Mouse (Mus musculus): Measurements from ENCODE around the gene Bcl2. TPM values are rescaled to one million over a fixed set of nuclear protein-coding genes. Genes with fewer than 3 reads are reported as not detected.

The Bcl2 gene
- polyA plus RNA-seq, 1 experiment from 2014 or later = 8.1 TPM

- Histone ChIP-seq H3K4me3 (no peak overlapping the region), H3K27me3 (ENCODE audit: poor library complexity, severe bottlenecking) (peaks cover 5% of the 10 kb centered on the region), H3K27ac (no peak overlapping the region), H3K36me3 (replicated peaks) (no peaks in the 10 kb centered on the region), H3K9me3 (no peaks in the 10 kb centered on the region), H3K4me1 (peaks cover 22% of the 10 kb centered on the region)
- DNase-seq (ENCODE audit: extremely low spot score, low spot score) = no peak
- WGBS = 79% methylated on average over 6 of the region's 6 CpGs
Measured at GRCm38 (mm10) chr1:106707036-106707880, 6.8 kb downstream of the Bcl2 start.

GRCm38 (mm10) chr1:106703183-106703582 lies 10.9 kb downstream of the Bcl2 start:
- Histone ChIP-seq H3K27me3 (ENCODE audit: poor library complexity, severe bottlenecking) (no peaks in the 10 kb centered on the region), H3K36me3 (replicated peaks) (no peaks in the 10 kb centered on the region), H3K4me3 (no peak overlapping the region), H3K4me1 (peaks cover 24% of the 10 kb centered on the region), H3K27ac (no peak overlapping the region), H3K9me3 (no peaks in the 10 kb centered on the region)
- DNase-seq (ENCODE audit: extremely low spot score, low spot score) = no peak
- WGBS = 76% methylated on average over 3 of the region's 3 CpGs

GRCm38 (mm10) chr1:106702471-106703175 lies 11.5 kb downstream of the Bcl2 start:
- Histone ChIP-seq H3K4me3 (no peak overlapping the region), H3K36me3 (replicated peaks) (no peaks in the 10 kb centered on the region), H3K4me1 (peaks cover 25% of the 10 kb centered on the region), H3K27me3 (ENCODE audit: poor library complexity, severe bottlenecking) (no peaks in the 10 kb centered on the region), H3K27ac (no peak overlapping the region), H3K9me3 (no peaks in the 10 kb centered on the region)
- no peak for DNase-seq (ENCODE audit: extremely low spot score, low spot score)
- WGBS = 74% methylated on average over 4 of the region's 4 CpGs

GRCm38 (mm10) chr1:106700520-106701114 lies 13.5 kb downstream of the Bcl2 start:
- H3K4me3 ChIP-seq = no peak overlapping the region
- 92% methylated on average over 9 of the region's 9 CpGs for WGBS
- H3K27ac ChIP-seq = no peak overlapping the region
- no peak for DNase-seq (ENCODE audit: extremely low spot score, low spot score)
- no peaks in the 10 kb centered on the region for H3K27me3 ChIP-seq (ENCODE audit: poor library complexity, severe bottlenecking)
- H3K4me1 ChIP-seq = peaks cover 25% of the 10 kb centered on the region
- H3K9me3 ChIP-seq = no peaks in the 10 kb centered on the region
- H3K36me3 ChIP-seq (replicated peaks) = no peaks in the 10 kb centered on the region

GRCm38 (mm10) chr1:106696472-106696871 lies 17.6 kb downstream of the Bcl2 start:
- no peaks in the 10 kb centered on the region for H3K27me3 ChIP-seq (ENCODE audit: poor library complexity, severe bottlenecking)
- 76% methylated on average over 5 of the region's 5 CpGs for WGBS
- no peak for DNase-seq (ENCODE audit: extremely low spot score, low spot score)
- no peaks in the 10 kb centered on the region for H3K36me3 ChIP-seq (replicated peaks)
- no peak overlapping the region for H3K4me3 ChIP-seq
- peaks cover 13% of the 10 kb centered on the region; the same call in 1 of the 2 replicates for H3K4me1 ChIP-seq
- no peak overlapping the region for H3K27ac ChIP-seq
- no peaks in the 10 kb centered on the region for H3K9me3 ChIP-seq

GRCm38 (mm10) chr1:106695649-106696048 lies 18.4 kb downstream of the Bcl2 start:
- Histone ChIP-seq H3K27me3 (ENCODE audit: poor library complexity, severe bottlenecking) (no peaks in the 10 kb centered on the region), H3K27ac (no peak overlapping the region), H3K9me3 (no peaks in the 10 kb centered on the region), H3K36me3 (replicated peaks) (no peaks in the 10 kb centered on the region), H3K4me1 (peaks cover 10% of the 10 kb centered on the region; the same call in 1 of the 2 replicates), H3K4me3 (no peak overlapping the region)
- DNase-seq (ENCODE audit: extremely low spot score, low spot score) = no peak
- 90% methylated on average over 4 of the region's 4 CpGs for WGBS

- Histone ChIP-seq H3K9me3 (no peaks in the 10 kb centered on the region), H3K4me1 (peaks cover 10% of the 10 kb centered on the region; the same call in 1 of the 2 replicates), H3K27ac (no peak overlapping the region), H3K4me3 (no peak overlapping the region), H3K36me3 (replicated peaks) (no peaks in the 10 kb centered on the region), H3K27me3 (ENCODE audit: poor library complexity, severe bottlenecking) (no peaks in the 10 kb centered on the region)
- no peak for DNase-seq (ENCODE audit: extremely low spot score, low spot score)
- 92% methylated on average over 6 of the region's 6 CpGs for WGBS
Measured at GRCm38 (mm10) chr1:106694316-106694715, 19.8 kb downstream of the Bcl2 start.

GRCm38 (mm10) chr1:106692599-106692998 lies 21.5 kb downstream of the Bcl2 start:
- Histone ChIP-seq H3K4me1 (no peaks in the 10 kb centered on the region), H3K27me3 (ENCODE audit: poor library complexity, severe bottlenecking) (no peaks in the 10 kb centered on the region), H3K9me3 (no peaks in the 10 kb centered on the region), H3K27ac (no peak overlapping the region), H3K4me3 (no peak overlapping the region), H3K36me3 (replicated peaks) (no peaks in the 10 kb centered on the region)
- DNase-seq (ENCODE audit: extremely low spot score, low spot score) = no peak

- H3K27me3 ChIP-seq (ENCODE audit: poor library complexity, severe bottlenecking) = no peaks in the 10 kb centered on the region
- H3K27ac ChIP-seq = no peak overlapping the region
- 87% methylated on average over 6 of the region's 6 CpGs for WGBS
- H3K4me3 ChIP-seq = no peak overlapping the region
- no peaks in the 10 kb centered on the region for H3K36me3 ChIP-seq (replicated peaks)
- H3K4me1 ChIP-seq = no peaks in the 10 kb centered on the region
- no peak for DNase-seq (ENCODE audit: extremely low spot score, low spot score)
- no peaks in the 10 kb centered on the region for H3K9me3 ChIP-seq
Measured at GRCm38 (mm10) chr1:106690887-106691286, 23.2 kb downstream of the Bcl2 start.

- no peak overlapping the region for H3K27ac ChIP-seq
- no peaks in the 10 kb centered on the region for H3K36me3 ChIP-seq (replicated peaks)
- WGBS = 81% methylated on average over 5 of the region's 5 CpGs
- no peak overlapping the region for H3K4me3 ChIP-seq
- no peaks in the 10 kb centered on the region for H3K9me3 ChIP-seq
- no peaks in the 10 kb centered on the region for H3K27me3 ChIP-seq (ENCODE audit: poor library complexity, severe bottlenecking)
- H3K4me1 ChIP-seq = no peaks in the 10 kb centered on the region
- no peak for DNase-seq (ENCODE audit: extremely low spot score, low spot score)
Measured at GRCm38 (mm10) chr1:106688161-106688516, 25.9 kb downstream of the Bcl2 start.

- H3K36me3 ChIP-seq (replicated peaks) = no peaks in the 10 kb centered on the region
- H3K4me3 ChIP-seq = no peak overlapping the region
- H3K4me1 ChIP-seq = no peaks in the 10 kb centered on the region
- H3K27me3 ChIP-seq (ENCODE audit: poor library complexity, severe bottlenecking) = no peaks in the 10 kb centered on the region
- WGBS = 89% methylated on average over 18 of the region's 18 CpGs
- no peak for DNase-seq (ENCODE audit: extremely low spot score, low spot score)
- H3K9me3 ChIP-seq = no peaks in the 10 kb centered on the region
- no peak overlapping the region for H3K27ac ChIP-seq
Measured at GRCm38 (mm10) chr1:106687435-106688160, 26.5 kb downstream of the Bcl2 start.

- Histone ChIP-seq H3K27ac (no peak overlapping the region), H3K4me1 (no peaks in the 10 kb centered on the region), H3K36me3 (replicated peaks) (no peaks in the 10 kb centered on the region), H3K27me3 (ENCODE audit: poor library complexity, severe bottlenecking) (no peaks in the 10 kb centered on the region), H3K4me3 (no peak overlapping the region), H3K9me3 (no peaks in the 10 kb centered on the region)
- no peak for DNase-seq (ENCODE audit: extremely low spot score, low spot score)
- 87% methylated on average over 2 of the region's 2 CpGs for WGBS
Measured at GRCm38 (mm10) chr1:106685702-106686101, 28.4 kb downstream of the Bcl2 start.
